Mouse (Mus musculus) megakaryocyte-erythroid progenitor cell, adult 5-6 weeks (primary cell): ENCODE measurements at regions not wholly inside any gene's neighbourhood (a gene's known extent, or its start where the extent isn't known, plus 50 kb on each side); places are given as distances from the start of the nearest gene placed in this dataset.

ENCODE experiments used
- ATAC-seq: replicated peaks from 2 replicates; pipeline ENCODE4 v1.8.0; 2016; ENCODE audit warnings: mild to moderate bottlenecking, inconsistent platforms; ENCODE audit not compliant: severe bottlenecking, poor library complexity, low FRiP score, low TSS enrichment

DNA sequence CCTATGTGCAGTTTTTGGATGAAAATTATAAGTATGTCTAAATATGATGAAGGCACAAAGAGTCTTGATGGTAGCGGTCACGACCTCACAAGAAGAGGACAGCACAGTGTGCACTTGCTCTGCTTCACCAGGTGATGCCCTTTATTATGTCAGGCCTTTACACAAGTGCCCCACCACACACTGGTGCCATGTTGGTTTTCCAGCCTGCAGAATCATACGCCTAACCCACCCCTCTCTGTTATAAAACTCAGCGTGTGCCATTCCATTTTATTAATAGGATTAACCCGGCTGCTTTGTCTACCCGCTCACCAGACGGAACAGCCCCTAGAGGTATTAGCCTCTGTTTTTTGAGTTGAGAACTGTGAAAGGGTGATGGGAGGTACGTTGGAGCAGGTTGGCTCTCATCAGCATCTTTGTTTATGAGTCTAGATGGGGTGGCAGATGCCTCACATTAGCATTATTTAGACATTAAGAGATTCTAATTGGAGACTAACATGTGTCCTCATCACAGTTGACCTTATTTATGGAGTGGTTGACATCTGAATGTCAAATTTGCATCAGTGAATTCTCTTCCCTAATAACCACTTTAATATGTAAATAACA is 108.3 kb upstream of the Agbl1 start:
- no peak for ATAC-seq

GRCm38 (mm10) chr7:76127641-76128111 is 102.0 kb upstream of the Agbl1 start:
- no peak for ATAC-seq

- no peak for ATAC-seq
These were observed 87.2 kb upstream of the Agbl1 start for GRCm38 (mm10) chr7:76142455-76142854.

GRCm38 (mm10) chr7:76146385-76146784 is 83.3 kb upstream of the Agbl1 start:
- ATAC-seq: no peak

- no peak for ATAC-seq
These were observed 72.8 kb upstream of the Agbl1 start for GRCm38 (mm10) chr7:76156869-76157268.

GRCm38 (mm10) chr7:76164191-76164590 is 65.5 kb upstream of the Agbl1 start:
- no peak for ATAC-seq

GRCm38 (mm10) chr7:76164735-76165630 is 64.7 kb upstream of the Agbl1 start:
- ATAC-seq: no peak

DNA sequence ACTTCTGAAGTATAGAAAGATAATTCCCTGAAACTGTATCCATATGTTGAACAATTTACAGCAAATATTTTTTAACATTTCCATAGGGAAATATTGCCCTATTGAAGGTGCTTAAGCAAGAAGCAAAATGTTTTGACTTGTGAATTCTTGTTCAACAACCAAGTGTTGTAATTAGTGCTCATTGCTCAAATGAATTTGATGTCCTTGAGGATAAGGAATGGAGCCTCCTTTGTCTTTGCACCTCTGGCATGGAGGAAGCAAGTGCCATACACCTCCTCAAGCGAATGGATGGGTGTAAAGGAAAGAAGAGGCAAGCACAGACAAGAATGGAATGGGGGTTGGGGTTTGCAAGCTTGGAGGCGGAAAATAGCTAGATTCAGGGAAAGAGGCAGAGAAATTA is 59.2 kb upstream of the Agbl1 start:
- ATAC-seq: no peak

DNA sequence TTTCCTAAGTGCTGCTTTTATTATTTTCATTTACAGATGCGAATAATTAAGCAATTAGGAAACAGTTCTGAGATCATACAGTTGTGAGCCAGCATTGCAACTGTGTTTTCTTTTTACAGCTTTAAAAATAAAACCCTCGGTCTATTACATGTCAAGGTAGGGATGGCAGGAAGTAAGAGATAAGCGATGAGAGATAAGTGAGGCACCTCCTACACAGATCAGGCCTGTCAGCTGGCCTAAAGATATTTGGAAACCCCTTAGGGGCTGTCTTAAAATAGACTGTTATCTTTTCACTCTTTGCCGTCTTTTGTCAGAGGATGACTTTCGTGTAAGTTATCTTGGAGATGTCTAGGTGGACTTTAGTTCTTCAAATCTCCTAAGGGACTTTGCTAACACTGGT is 53.5 kb upstream of the Agbl1 start:
- ATAC-seq: no peak

GRCm38 (mm10) chr7:76177420-76177819 is 52.3 kb upstream of the Agbl1 start:
- ATAC-seq: no peak
